16 mouse cellular contexts compared by ENCODE assay signal in genomic region chr7:99094336-99094735, GRCm38 (mm10).
"Had no signal": no experiment of that assay in that cellular context is flagged by ENCODE, and none has a peak within 500 bp of the region (broad histone marks: within the 10 kb centered on the region; RNA-seq: fewer than 3 reads in every experiment).

No protein-coding gene starts in this region.

- H3K4me1 ChIP-seq: neural tube, embryonic 13.5 days; neural tube, embryonic 15.5 days; stomach, embryonic 15.5 days had no signal

- DNase-seq: retina, postnatal 1 day; right cerebral cortex, adult 18-20 months; right cerebral cortex, postnatal 14 days; right cerebral cortex, postnatal 25 days; right cerebral cortex, postnatal 4 days; spleen, adult 18-20 months; thymus, adult 18-20 months; thymus, adult 2 months; thymus, postnatal 14 days; thymus, postnatal 25 days; thymus, postnatal 36 days; thymus, postnatal 4 days had no signal

- H3K27ac ChIP-seq: neural tube, embryonic 13.5 days; neural tube, embryonic 15.5 days; stomach, embryonic 15.5 days; stomach, postnatal 0 days had no signal

- H3K9ac ChIP-seq: neural tube, embryonic 13.5 days; neural tube, embryonic 15.5 days; stomach, embryonic 15.5 days had no signal

- H3K4me3 ChIP-seq: neural tube, embryonic 13.5 days; neural tube, embryonic 15.5 days; stomach, embryonic 15.5 days had no signal

- H3K27me3 ChIP-seq: neural tube, embryonic 13.5 days; neural tube, embryonic 15.5 days; stomach, embryonic 15.5 days had no signal

- H3K4me2 ChIP-seq: neural tube, embryonic 13.5 days; neural tube, embryonic 15.5 days; stomach, embryonic 15.5 days had no signal

- H3K9me3 ChIP-seq: neural tube, embryonic 13.5 days; neural tube, embryonic 15.5 days; stomach, embryonic 15.5 days had no signal
